Mouse (Mus musculus): ENCODE results near the gene Sec31a.

- TF ChIP-seq CTCF (IDR thresholded peaks at IDR 0.05; ENCODE audit: low read depth, low read length): no peak
- TF ChIP-seq GATA1 (IDR thresholded peaks at IDR 0.05; ENCODE audit: borderline replicate concordance, low read length): no peak
These were observed 62.8 kb downstream of the Sec31a start for GRCm38 (mm10) chr5:100352986-100353848.
